Mouse (Mus musculus): Measurements from ENCODE around the gene Trim67. TPM values are rescaled to one million over a fixed set of nuclear protein-coding genes. Genes with fewer than 3 reads are reported as not detected.

The Trim67 gene
- total RNA-seq, 2 experiments from 2014 or later = 0.53 to 0.73 TPM

GRCm38 (mm10) chr8:124867126-124867525, 74.2 kb downstream of the Trim67 start:
- intact Hi-C loops (cut with DNase I) = no loop called here
- no peak for DNase-seq (ENCODE audit: low spot score)

- intact Hi-C loops (cut with DNase I) = no loop called here
- DNase-seq (ENCODE audit: low spot score) = no peak
These were observed 76.8 kb downstream of the Trim67 start for GRCm38 (mm10) chr8:124869708-124870107.

- intact Hi-C loops (cut with DNase I) = no loop called here
- no peak for DNase-seq (ENCODE audit: low spot score)
These were observed 78.6 kb downstream of the Trim67 start for GRCm38 (mm10) chr8:124871474-124871873.

- intact Hi-C loops (cut with DNase I) = no loop called here
These were observed 79.2 kb downstream of the Trim67 start for GRCm38 (mm10) chr8:124872081-124872480.

GRCm38 (mm10) chr8:124872690-124873089, 79.8 kb downstream of the Trim67 start:
- intact Hi-C loops (cut with DNase I) = no loop called here
- no peak for DNase-seq (ENCODE audit: low spot score)

More at GRCm38 (mm10) chr8:124872081-124872480, 79.2 kb downstream of the Trim67 start:
- no peak for DNase-seq (ENCODE audit: low spot score)

- intact Hi-C loops (cut with DNase I) = no loop called here
- no peak for DNase-seq (ENCODE audit: low spot score)
These were observed 85.2 kb downstream of the Trim67 start for GRCm38 (mm10) chr8:124878141-124878540.

GRCm38 (mm10) chr8:124878946-124879526, 86.1 kb downstream of the Trim67 start:
- intact Hi-C loops (cut with DNase I) = no loop called here
- no peak for DNase-seq (ENCODE audit: low spot score)

Other genes with a start within 250 kb of the Trim67 start
- gene Agt, start 223.4 kb upstream of the Trim67 start, total RNA-seq (2021) = 1 to 10 TPM; 7.4 to 9.4 TPM
- gene Capn9, start 217.0 kb upstream of the Trim67 start, total RNA-seq (2021) = not detected
- 10 to 100 TPM; 71.7 to 83.3 TPM for gene 2310022B05Rik, start 129.7 kb upstream of the Trim67 start, total RNA-seq (2021)
- 10 to 100 TPM; 14.9 to 17.6 TPM for gene Ttc13, start 71.1 kb upstream of the Trim67 start, total RNA-seq (2021)
- 1 to 10 TPM; 4.4 to 5.0 TPM for gene Arv1, start 71.0 kb upstream of the Trim67 start, total RNA-seq (2021)
- 1 to 10 TPM in 1 of 2 experiments, under 1 TPM in 1; 0.78 to 1.2 TPM for gene Fam89a, start 41.3 kb upstream of the Trim67 start, total RNA-seq (2021)
- 100 to 1,000 TPM; 168 to 181 TPM for gene Gnpat, start 69.9 kb downstream of the Trim67 start, total RNA-seq (2021)
- gene 2810004N23Rik, start 70.0 kb downstream of the Trim67 start, total RNA-seq (2021) = 10 to 100 TPM; 39.7 to 45.5 TPM
- 10 to 100 TPM; 18.9 to 19.2 TPM for gene Exoc8, start 104.6 kb downstream of the Trim67 start, total RNA-seq (2021)
- 10 to 100 TPM in 1 of 2 experiments, 1 to 10 TPM in 1; 9.5 to 12.2 TPM for gene Sprtn, start 104.8 kb downstream of the Trim67 start, total RNA-seq (2021)
- gene Egln1, start 156.2 kb downstream of the Trim67 start, total RNA-seq (2021) = 100 to 1,000 TPM; 272 to 278 TPM
- 10 to 100 TPM; 71.0 to 71.6 TPM for gene Tsnax, start 219.9 kb downstream of the Trim67 start, total RNA-seq (2021)

All from heart, postnatal 25 days (tissue).